Mouse (Mus musculus): ENCODE measurements around the gene Fam185a. TPM values are rescaled to one million over a fixed set of nuclear protein-coding genes. Genes with fewer than 3 reads are reported as not detected.

Fam185a gene
- polyA plus RNA-seq (2017; shearing (Covaris generic)): 1 to 10 TPM; 2.2 to 2.7 TPM

DNA sequence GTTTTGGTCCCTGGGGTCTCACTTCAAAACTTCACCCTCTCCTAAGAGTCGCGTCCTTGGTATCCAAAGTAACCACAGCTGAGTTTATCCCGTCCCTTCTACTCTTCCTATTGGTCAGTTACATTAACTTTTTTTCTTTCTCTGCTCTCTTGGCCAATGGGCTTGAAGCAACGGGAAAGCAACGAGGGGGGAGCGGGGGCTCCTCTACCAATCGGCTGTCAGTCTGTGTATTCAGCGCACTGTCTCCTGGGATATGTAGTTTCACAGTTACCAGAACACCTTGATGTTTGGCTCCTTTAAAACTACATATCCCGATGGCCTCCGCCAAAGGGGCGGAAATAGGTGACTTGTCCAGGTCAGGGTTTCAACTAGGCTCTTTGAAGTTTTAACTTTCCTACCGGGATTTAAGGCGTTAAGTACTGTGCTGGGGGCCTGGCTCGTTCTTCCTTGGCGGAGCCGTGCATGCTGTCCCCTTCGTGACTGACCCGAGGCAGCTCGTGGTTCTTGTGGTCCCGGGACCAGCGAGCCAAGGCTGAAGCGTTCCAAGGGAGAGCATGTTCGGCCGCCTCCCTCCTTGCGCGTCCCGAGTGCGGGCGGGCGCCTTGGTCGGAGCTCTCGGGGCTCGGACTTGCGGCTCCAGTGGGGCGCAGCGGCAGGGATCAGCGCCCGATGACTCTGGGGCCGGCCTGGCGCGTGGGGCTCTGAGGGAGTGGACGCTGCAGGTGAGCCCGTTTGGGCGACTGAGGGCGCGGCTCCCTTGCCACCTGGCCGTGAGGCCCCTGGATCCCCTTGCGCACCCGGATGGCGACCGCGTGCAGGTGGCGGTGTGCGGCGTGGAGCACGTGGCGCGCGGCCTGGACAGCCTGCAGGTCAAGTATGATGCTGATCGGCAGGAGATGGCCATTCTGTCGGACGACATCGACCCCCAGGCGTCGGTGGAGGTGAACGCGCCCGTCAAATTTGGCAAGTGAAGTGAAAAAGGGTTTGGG is at the start of gene Fam185a, which contains the start of gene Ccdc146:
Gene Fam185a (plus strand): TSS at position 345 of the 989 bp plus-strand sequence.
Gene Ccdc146 (minus strand): TSS at position 64 of the 989 bp plus-strand sequence.
- ATAC-seq: peak; percentile 99

DNA sequence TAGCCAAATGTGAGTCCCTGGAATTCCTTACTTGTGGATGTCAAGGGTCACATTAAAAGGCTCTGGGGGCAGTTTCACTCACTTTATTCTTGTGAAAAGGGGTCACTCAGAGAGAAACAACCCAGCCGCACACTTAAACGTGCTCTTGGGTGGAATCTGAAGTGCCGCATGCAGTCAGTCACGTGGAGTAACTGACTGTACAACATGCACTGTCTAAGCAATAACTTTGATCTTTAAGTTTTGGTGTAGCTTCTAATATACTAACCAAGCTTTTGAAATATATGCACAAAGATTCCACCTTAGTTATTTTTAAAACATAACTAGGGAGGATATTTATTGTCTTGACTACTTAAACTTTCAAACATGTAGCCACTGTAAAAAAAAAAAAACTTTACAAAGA is 47.8 kb upstream of the Fam185a start:
- no peak for ATAC-seq

DNA sequence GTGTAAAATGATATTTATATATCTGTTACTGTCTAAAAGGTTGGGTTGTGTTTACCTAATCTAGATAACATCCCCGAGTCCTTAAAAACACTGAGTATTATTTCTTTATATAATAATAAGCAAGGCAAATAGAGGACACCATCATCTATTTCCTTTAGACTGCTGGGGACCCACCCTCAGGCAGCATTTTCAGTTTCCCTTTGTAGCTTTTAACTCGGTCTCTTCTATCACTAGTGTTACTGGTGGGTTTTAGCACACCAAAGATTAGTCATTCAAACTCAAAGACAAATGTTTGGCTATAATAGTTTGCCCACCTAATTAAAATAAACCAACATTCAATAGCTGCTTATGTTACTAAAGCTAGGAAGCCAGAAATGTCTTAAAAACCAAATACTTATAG is 46.4 kb upstream of the Fam185a start:
- ATAC-seq: peak; percentile 80

DNA sequence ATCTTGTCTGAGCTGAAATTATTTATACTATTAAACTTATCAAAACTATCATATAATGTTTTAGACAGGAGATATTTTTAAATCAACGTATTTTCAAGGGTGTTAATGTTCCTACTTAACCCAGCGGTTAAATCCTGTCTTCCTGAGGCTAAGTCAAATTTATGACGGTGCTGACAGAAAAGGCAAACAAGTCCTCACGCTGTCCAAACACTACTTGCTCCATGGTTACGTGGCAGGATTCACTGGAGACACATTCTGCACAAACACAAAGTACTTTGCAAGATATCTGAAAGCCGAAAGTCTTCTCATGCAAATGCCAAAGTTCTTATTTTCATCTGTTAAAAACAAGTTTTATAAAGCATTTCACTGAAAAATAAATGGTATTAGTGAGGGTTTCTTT is 42.8 kb upstream of the Fam185a start:
- no peak for ATAC-seq

DNA sequence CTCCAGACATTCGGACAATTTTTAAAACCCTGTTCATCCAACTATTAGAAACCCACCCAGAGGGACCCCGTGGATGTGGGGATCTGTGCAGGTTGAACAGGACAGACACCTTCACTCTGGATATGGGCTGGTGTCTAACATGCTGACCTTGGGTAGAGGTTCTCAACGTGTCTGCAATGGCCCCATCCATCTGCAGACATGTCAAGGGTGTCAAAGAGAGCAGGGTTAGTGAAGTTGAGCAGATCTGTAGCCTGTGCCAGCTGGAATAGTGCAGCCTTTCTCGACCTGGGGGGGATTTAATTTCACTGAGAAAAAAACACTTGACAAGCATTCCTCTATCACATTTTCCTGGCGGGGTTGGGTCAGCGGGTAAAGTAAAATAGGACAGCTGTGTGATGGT is 42.1 kb upstream of the Fam185a start:
- no peak for ATAC-seq

DNA sequence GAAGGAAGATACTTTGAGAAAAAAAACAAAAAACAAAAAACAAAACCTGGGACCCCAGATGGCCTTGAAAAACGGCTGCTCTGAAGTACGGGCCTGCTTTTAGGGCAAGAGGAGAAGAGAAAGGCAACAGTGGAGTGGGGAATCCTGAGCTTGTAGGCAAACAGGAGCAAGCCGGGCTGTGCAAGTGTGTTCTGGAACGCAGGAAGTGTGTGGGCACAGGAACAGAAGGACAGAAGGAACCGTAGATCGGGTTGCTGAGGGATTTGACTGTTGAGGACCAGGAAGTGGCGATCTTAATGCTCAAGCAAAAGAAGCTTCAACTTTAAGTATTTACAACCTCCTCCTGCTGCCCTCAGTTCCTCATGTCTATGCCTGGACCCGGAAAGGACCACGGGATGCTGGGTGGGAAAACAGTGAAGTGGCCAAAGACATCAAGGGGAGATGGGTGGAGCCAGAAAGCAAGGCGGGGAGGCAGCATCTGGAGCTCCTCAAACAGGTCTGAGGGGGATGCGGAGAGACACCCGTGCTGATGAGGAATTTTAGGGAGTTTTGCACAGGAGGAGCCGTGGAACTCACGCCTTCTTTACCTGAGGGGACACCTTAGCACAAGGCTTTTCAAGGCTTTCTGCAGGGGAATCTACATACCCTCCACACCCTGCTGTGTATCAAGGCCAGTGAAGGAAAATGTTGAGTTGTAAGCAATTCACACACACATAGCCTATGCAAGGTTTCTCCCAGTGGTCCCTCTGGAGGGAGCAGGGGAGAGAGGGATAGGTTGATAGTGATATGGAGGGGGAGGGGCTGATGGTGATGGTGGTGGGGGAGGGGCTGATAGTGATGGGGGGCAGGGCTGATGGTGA is 41.1 kb upstream of the Fam185a start:
- no peak for ATAC-seq

DNA sequence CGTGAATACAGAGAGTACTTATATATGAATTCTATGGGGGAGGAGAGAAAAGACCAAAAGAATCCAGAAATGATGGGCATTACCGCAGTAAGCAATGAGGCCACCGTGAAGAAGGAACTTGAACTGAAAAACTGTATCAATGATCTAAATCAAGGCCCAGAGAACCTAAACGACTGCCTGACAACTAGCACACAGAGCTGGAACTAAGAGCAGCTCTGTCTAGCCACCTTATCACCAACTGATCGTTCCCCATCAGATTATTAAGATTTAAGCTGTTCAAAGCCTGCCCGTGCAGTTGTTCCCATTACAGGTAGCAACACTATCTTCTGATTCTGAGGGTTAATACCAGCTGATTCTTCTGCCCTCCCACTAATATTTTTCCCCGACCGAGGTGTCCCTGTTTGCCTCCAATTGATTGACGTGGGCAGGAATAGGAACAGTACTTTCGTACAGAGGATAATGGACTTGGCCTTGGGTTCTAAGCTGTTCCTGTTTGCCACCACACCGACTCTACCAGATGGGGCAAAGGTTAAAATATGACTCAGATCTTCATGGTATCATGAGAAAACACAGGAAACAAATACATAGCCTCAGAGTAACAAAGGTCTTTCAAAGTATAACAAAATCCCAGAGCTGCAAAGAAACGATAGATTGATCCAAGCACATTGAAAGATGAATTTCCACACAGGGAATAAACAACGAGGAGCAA is 40.4 kb upstream of the Fam185a start:
- peak; percentile 59 for ATAC-seq

DNA sequence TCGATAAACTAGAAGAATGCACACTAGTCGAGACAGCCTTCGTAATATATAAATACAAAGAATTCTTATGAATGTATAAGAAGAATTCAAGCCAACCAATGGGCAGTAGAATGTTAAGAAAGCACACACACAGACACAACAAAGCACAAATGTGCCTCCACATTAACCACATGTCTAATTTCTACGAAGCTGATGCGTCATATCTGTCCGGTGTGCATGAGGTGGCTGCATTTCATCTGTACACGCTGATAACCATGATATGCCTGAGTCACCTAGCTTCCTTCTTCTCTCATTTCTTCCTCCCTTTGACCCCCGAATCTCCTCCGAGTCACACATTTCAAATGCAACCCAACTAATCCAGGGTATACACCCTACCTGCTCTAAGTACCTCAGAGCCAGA is 39.8 kb upstream of the Fam185a start:
- ATAC-seq: peak; percentile 74

DNA sequence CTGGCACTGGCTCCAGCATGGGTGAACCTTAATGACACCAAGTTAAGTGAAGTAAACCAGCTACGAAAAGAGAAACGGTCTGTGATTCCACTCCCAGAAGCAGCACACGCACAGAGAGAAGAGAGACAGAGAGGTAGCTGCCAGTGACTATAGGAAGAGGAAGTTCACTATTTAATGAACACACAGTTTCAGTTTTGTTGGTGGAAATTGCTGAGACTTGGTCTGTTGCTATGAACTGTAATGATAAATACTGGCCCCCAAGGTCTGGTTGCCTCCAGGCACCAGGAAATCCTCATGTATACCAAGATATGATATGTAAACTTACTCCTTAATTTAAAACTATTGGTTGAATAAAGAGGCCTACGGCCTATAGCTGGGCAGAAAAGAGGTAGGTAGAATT is 38.3 kb upstream of the Fam185a start:
- peak; percentile 22 for ATAC-seq

DNA sequence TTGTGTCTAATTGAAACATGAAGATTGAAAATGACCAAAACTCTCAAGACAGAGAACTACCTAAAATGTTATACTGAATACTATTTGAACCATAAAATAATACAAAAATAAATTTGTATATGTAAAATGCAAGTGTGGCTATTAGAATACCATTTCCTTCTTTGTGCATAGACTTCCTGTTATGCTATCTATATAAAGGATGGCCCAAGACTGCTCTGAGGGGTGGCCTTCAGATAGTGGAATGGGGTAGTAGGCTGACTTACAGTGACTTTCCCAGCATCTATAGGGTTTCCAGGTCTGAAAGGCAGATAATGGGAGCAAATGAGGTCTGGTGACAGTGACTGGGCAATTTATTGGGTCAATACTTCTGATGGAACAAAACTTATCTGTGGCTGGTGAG is 37.4 kb upstream of the Fam185a start:
- no peak for ATAC-seq

DNA sequence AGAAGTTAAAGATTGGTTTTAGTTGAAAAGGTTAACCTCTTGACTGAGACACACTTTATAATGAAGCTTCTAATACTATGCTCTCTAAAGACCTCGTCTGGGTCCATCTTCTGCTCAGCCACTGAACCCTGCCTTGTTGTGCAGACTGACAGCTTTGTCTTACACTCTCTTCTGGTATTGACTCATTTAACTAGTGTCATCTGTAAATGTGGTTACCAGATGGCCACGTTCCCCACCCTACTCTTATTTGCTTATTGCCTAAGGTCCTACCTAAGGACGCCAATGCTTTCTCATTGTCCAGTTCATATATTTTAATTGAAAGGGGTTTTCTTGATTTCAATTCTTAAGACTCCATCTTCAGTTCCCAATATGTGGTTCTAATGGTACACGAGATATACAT is 35.9 kb upstream of the Fam185a start:
- ATAC-seq: no peak

DNA sequence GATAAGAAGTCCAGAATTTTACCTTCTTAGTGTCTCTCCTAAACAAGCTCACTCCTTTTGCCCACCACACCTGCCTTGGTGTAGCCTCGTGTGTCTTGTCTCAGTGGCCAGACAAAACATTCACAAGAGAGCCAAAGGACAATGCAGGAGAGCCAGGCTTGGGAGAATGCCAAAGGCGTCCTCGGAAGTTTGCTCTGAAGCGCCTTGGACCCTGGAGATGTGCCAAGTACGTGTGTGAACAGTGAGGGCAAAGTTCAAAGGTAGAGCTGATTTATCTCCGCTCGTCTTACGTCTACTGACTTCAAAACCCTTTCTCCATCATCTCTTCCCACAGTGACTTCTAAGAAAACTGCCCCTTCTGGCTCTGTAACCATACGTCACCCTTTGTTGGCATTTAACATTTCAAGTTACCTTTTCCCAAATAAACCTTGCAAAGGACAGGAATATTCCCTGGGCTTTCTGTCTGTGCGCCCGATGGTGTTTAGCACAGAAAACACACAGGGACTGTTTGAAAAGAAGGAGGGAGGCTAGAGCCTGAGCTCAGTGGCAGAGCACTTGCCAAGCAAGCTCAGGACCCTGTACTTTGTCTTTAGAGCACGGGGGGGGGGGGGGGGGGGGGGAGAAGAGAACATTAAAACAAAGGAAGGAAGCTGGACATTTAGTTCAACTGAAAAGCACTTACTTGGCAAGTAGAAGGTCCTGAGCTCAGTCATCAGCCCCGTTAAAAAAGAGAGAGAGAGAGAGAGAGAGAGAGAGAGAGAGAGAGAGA is 33.0 kb upstream of the Fam185a start:
- no peak for ATAC-seq

DNA sequence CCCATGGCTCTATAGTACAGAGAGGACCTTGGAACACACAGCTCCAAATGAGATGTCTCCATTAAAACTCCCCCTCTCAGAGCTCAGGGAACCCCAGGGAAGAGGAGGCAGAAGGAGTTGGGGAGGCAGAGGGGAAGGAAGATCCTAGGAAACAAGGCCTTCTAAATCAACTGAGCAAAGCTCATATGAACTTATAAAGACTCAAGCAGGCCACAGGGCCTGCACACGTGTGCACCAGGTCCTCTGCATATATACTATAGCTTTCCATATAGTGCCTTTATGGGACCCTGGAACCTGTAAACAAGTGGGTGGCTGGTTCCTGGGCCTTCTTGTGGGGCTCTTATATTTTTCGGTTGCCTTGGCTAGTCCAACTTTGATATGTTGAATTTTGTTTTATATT is 30.2 kb upstream of the Fam185a start:
- ATAC-seq: no peak

DNA sequence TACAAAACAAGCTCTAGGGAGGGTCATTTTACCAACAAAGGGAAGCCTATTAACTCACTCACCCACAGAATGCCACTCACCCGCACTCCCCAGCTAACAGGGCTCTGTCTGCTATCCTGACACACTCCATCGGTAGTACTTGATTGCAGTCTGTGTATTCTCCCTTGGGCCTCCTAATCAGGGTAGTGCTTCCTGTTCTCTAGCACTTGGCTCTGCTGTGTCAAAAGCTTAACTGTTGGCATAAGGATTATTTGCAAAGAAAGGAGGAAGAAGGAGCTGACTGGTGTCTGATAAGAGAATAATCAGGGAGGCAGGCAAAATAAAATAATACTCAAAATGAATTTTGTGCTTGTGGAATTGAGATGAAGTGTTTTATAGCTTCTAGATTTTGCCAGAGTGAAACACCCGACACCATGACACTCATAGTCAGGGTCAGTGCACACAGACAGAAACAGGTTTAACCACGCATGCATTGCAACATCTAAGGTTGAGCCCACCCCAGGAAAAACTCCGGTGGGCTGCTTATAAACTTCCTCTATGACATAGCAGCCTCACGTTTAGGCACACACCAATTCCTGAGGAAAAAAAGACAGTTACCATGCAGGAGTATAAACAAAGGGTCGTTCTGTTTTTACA is 29.4 kb upstream of the Fam185a start:
- ATAC-seq: no peak

DNA sequence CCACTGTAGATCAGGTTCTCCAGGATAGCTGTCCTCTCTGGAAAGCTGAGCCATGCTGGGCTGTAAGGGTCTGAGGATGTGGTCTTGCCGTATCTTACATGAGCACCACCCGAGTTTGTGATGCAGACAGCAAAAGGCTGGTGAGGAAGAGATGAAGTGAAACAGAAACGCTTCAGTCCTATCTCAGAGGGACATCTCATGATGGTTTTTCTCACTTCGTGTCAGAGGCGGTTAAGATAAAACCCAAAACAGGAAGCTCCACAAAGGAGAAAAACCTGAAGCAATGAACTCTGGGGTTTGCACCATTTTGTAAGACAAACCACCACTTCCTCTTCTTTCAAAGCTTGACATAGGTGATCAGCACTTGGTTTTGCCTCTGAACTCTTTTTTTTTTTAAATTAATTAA is 13.5 kb upstream of the Fam185a start:
- ATAC-seq: peak; percentile 90

DNA sequence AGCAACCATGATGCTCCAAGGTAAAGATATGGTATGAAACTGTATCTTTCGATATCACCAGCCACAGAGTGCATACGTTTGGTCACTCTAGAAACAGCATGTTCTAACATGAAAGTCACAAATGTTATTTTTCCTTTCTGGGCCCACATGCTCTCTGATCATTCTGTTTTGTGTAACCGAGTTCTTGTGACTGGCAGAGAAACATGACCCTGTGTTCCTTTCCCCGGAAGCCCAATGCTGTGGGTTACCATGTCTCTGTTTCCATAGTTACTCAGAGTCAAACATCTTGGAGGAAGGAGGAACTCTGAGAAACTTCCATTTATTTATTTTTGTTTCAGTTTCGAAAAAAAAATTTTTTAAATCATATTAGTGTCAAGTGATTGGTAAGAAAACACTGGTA is 12.7 kb upstream of the Fam185a start:
- ATAC-seq: peak; percentile 48

DNA sequence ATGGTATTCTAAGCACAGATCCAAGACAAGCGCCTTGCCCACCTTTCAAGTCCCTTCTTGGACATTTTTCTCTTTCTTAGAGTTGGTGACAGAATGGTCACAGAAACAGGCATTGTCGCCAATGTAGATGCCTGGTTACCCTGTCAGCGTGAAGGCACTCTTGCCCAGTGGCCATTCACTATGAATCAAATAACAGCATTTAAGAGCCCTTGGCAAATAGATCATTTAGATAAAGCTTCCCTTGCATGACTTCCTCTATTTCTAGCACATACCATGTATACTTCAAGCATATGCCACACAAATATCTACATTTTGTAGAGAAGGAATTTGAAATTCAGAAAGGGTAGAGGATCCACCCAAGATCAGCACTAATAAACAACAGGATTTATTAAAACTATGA is 11.4 kb upstream of the Fam185a start:
- no peak for ATAC-seq

DNA sequence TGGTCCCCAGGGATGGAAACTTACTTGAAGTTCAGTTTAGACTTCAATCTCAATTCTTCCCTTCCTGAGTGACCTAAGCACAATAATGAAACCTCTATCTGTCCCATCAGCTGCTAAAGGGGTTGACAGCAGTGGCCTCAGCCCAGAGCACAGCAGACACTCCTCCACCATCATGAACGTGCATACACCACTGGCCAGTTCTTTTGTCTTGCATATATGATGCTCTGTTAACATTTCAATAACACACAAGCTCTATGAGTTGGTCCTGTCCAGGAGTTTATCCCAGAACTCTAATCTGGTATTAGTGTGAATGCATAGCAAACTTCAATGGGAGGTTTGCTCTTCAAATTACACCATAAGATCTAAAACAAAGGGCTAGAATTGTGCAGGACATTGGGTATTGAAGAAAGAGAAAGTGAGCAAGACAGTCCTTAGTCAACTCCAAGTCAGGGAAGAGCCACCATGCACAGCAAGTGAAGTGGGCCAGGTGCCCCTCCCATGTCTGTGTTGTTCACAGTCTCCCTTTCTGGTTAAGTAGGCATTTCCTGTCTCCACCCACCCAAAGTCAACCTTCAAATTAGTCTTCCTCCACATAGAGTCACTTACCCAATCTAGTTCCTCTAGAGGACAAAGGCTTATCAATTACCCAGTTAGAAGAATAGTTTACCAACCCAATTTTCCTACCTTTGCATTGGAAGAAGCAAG is 10.5 kb upstream of the Fam185a start:
- peak; percentile 20 for ATAC-seq

DNA sequence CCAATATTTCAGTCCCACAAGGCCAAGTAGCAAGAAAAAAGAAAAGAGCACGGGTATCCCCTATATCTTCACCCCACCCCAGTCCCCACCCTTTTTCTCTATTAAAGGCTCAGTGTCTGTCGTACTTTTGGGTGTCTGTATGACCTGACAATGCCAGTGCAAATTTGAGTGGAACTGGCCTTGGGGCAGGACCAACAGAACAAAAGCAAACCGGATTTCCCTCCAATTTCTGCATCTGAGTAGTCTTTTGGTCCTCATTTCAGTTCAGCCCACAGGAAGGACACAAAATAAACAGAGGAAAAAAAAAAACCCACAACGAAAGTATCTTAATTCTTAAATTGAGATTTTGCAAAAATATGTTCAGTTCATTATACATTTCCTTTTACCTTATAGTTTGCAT is 6.1 kb upstream of the Fam185a start:
- no peak for ATAC-seq

DNA sequence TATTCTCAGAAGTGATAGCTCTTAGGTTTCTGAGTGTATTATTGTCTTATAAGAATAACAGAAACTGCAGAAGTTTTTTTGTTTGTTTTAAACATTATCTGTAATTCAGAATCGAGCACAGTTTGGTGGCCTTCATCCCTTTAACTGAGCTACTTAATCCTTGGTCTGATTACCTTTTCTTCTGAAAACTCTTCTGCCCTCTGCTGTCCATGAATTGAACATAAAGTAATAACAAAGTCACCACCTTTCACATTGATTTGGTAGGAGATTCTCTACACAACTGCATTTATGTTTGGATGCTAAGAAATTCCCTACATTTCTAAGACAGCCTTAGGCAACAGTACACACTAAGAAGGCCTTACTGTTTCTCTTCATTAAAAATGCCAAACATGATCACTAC is 4.1 kb upstream of the Fam185a start:
- peak; percentile 18 for ATAC-seq

DNA sequence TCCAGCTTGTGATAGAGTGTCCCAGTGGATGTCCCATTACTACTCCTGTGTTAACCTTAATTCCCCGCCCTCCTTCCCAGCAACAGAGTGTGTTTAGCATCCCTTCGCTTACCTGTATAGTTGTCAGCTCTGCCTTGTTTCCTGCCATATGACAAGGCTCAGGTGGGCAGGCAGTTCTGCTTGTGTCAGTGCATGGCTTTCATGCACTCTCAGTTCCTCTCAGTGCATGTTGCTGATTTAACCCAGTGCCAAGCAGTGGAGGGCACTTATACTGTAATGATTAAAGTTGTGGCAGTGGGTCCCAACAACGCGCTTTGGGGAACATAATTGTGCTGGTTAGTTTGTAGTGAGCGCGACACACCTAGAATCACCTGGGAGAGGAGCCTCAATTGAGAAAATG is 1.9 kb downstream of the Fam185a start:
- no peak for ATAC-seq
